Mouse (Mus musculus) adrenal gland, postnatal 36 days (tissue): ENCODE data around the gene Hnrnpul1. TPM values are rescaled to one million over a fixed set of nuclear protein-coding genes. Genes with fewer than 3 reads are reported as not detected.

Experiments used
- DNase-seq, 2 experiments: peaks; one replicate each; pipeline ENCODE4 v3.0.0; 2021; ENCODE audit warnings: mixed read lengths in 1 of 2
- total RNA-seq, 2 experiments: library from RNA; stranded (reverse); gene quantifications; 2 replicates each; pipeline ENCODE4 v1.2.3; 2021

The Hnrnpul1 gene
- total RNA-seq, 2 experiments from 2014 or later: 102 to 113 TPM

DNA sequence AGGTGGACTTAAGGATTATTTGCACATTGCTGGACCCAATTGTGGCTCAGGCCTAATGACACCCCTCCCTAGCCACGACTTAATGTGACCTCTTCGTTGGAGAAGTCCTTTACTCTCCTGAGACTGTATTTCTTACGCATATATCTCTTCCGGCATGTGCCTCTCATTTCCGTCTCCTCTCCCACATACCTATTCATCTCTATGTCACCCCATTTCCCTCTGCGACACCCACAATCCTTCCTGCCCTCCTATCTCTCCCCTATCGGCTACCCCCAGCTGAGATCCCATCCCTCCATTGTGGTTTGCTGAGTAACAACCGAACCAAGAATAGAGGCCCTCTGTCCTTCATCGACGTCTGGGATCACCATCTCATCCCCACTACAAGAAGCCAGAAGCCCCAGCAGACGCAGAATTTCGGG lies 64.9 kb downstream of the Hnrnpul1 start:
- no peak for DNase-seq

DNA sequence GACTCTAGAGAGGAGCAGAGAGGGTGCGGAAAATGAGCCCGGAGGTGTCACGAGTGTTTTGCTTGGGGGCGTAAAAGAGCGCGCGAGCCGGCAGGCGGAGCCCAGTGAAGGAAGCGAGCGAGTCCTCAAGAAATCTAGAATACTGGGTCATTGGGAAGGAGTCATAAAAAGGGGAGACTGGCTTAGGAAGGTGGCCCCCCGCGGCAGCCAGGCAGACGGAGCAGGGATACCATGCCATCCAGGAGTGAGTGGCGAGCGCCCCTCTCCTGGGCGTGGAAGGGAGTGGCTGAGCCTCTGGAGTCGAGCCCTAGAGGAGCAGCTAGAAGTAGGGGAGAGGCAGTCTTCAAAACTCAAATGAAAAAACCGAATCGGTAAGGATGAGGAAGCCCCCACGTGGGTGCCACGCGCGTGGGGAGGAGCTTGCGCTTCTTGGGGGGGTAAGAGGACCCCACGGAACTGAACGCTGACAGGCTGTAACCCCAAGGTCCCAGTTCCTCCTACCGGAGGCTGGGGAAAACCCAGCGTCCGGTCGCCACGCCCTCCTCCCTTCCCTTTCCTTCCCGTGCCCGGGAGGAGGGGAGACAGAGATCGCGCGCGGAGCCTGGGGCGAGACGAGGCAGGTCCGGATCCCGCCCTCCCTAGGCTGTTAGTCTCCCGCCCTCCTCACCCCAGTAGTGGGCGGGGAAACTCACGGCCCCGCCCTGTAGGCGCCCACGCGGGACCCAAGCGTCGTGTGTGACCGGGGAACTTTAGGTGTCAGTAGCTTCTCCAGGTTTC lies 65.6 kb downstream of the Hnrnpul1 start:
- peak; percentile 84 to 88 for DNase-seq

DNA sequence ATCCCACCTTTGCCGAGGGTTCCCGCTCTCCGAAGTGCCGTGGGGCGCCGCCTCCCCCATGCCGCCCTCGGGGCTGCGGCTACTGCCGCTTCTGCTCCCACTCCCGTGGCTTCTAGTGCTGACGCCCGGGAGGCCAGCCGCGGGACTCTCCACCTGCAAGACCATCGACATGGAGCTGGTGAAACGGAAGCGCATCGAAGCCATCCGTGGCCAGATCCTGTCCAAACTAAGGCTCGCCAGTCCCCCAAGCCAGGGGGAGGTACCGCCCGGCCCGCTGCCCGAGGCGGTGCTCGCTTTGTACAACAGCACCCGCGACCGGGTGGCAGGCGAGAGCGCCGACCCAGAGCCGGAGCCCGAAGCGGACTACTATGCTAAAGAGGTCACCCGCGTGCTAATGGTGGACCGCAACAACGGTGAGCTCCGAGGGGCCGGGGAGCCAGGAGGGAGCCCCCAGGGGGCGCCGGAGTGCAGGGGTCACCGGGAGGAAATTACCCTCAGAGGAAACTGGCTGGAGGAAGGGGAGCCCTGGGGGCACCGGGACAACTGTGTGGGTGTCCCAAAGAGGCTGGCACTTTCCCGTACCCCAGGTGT lies 66.7 kb downstream of the Hnrnpul1 start:
- DNase-seq: peak; percentile 63 to 77

DNA sequence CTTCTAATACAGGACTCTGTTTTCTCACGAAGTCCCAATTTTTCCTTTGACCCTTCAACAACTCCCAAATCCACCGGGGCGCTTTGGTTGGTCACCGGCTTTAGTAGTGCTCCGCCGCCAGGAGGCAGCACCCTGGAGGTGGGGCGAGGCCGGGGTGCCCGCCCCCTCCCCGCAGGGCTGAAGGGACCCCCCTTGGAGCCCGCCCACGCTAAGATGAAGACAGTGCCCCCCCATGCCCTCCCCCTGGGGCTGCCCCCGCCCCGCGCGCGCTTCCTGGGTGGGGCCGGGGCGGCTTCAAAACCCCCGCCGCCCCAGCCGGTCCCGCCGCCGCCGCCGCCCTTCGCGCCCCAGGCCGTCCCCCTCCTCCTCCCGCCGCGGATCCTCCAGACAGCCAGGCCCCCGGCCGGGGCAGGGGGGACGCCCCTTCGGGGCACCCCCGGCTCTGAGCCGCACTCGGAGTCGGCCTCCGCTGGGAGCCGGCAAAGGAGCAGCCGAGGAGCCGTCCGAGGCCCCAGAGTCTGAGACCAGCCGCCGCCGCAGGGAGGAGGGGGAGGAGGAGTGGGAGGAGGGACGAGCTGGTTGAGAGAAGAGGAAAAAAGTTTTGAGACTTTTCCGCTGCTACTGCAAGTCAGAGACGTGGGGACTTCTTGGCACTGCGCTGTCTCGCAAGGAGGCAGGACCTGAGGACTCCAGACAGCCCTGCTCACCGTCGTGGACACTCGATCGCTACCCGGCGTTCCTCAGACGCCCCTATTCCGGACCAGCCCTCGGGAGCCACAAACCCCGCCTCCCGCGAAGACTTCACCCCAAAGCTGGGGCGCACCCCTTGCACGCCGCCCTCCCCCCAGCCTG lies 67.7 kb downstream of the Hnrnpul1 start, which contains the start of gene Tgfb1:
Gene Tgfb1, plus strand, starts transcription at position 323 of the 852 bp plus-strand sequence.
- peak; percentile 85 to 91 for DNase-seq

DNA sequence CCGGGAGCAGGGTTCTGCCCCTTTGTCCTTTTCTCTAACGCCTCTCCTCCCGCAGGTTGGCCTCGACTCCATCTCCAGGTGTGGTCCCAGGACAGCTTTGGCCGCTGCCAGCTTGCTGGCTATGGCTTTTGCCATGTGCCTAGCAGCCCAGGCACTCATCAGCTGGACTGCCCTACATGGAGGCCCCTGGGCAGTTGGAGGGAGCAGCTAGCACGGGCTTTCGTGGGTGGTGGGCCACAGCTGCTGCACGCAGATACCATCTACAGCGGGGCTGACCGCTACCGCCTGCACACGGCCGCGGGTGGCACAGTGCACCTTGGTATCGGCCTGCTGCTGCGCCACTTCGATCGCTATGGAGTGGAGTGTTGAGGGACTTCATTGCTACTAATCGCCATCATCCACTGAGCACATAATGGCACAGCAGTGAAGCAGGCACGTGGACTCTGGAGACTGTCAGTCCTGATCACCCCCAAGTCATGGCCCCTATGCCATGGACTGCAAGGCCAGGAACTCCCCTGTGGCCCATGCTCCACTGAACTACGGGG lies 68.6 kb downstream of the Hnrnpul1 start:
- no peak for DNase-seq

DNA sequence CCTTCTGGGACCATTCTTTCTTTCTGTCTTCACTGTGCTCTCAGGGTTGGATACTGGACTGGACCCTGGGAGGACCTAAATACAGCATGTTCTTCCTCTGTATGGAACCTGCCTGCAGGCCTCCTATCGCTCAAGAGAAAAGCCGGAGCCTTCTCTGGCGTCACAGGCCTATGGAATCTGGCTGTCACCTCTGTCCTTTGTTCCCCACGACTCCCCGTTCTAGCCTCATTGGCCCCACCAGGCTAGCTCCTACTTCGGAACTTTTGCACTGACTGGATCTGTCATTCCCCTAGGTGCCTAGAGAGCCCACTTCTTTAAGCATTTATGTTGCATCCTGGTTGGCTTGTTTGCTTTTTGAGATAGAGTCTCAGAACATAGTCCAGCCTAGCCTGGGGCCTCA lies 69.9 kb downstream of the Hnrnpul1 start:
- no peak for DNase-seq

DNA sequence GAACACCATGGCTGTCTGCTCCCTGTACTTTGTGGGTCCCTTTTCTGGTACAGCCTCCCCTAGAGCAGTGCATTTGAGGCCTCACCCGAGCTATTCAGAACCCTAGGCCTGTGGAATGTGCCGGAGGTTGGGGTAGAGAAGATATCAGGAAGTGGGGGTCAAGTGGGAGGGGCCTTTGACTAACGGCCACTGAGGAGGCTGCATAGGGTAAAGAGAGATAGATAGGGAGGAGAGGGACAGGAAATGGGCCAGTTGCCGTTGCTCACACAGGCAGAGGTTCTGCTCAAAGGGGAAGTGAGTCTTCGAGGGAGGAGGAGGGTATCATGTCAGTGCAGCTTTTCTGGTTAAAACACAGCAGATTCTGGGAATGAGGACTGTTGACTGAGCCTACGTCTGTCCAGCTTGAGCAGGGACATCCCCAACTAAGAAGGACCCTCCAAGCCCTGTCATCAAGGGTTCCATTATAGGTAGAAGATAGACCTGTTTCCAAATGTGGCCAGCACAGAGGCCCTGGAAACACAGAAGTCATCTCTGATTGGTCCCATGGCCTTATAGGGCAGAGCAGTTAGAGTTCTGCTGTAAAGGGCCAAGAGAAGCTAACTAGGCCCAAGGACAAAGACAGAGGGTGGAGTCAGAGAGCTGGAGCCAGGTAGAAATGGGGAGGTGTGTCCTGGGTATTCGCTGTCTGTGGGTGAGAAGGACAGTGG lies 70.9 kb downstream of the Hnrnpul1 start:
- no peak for DNase-seq

DNA sequence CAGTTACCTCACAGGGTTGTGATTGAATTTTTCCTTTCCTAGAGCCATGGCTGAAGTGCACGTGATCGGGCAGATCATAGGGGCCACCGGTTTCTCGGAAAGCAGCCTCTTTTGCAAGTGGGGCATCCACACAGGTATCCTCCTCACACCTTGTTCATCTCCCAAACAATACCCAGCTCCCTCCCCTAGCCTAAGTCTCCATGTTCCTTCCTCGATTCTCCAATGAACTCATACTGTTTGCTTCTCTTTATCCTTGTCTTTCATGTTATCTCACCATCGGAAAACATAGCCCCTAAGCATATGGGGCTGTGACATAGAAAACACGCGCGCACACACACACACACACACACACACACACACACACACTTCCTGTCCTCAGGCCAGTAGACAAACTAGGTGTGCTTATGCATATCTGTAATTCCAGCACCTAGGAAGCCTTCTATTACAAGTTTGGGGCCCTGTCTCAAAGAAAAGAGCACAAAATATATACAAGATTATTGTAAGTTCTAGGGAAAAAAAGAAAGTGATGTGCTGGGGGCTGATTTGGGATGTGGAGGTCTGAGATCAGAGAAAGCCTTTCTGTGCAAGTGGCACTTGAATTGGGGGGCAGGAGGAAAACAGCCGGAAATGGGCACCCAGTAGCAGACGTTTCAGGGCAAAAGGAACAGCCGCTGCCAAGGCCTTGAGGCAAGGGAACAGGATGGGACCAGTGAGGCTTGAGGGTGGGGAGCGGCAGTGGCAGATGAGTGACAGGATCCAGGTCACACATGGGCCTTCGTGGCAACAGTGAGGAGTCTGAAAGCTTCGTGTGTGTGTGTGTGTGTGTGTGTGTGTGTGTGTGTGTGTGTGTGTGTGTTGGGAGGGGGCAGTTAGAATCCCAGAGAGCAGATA lies 73.0 kb downstream of the Hnrnpul1 start:
- DNase-seq: no peak

DNA sequence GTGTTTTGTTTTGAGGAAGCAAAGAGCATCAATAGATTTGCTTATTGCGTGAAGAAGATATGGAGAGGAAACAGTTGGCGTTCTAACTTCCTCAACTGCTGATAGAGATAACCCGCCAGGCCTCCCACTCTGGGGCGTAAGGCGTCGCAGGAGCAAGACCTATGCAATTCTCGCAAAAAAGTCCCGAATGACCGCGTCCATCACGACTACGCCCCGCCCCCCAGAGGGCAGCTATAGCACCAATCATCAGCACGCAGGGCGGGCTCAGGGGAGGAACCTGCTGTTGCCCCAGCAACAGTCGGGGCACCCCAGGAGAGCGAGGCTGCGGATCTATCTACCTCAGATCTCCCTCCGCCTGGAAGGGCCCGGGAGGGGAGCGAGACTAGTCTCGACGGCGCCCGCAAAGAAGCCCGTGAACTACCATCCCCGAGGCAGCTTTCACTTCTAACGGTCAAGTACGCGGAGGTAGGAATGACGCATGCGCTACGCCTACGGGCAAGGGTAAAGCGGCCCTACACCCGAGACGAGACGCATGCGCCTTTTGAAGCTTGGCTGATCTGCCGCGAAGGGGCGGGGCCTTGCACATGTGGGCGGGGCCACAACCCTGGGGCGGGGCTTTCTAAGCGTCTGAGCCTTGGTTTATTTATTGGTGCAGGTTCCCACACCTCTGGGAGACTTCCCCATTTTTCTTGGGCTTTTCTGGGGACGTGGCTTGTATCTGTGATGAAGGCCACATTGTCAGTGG lies 73.9 kb downstream of the Hnrnpul1 start, which contains the start of gene B9d2:
Gene B9d2, plus strand, starts transcription at position 267 of the 745 bp plus-strand sequence.
- peak; percentile 96 to 98 for DNase-seq

DNA sequence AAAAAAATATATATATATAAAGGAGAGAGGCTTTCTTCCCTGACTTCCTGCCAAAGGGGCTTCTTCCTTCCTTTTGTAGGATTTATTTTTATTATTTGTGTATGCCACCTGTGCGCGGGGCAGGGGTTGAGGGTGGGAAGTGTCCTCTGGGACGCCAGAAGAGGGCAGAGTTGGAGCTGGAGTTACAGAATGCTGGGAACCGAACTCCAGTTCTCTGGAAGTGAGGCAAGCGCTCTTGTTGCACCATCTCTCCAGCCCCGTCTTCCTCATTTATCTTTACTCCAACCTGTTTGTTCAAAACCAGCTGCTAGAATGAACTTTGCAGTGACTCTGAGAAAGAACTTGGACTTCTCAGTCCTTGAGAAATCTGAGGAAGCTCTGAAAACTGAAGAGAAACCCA lies 74.6 kb downstream of the Hnrnpul1 start:
- no peak for DNase-seq

DNA sequence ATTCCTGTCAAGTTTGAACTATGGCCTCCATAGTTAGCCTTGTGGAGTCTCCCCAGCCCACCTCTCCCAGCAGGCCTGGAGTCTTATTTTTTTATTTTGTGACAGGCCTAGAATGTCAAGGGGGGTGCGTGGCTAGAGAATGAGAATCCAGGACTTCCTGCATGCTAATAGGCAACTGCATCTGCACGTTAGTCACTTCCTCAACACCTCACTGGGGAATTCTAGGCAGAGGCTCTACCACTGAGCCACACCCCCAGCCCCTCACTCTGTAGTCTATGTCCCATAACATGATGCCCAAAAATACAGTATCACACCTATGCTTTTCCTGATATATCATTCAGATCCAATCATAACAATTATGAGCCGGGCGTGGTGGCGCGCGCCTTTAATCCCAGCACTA lies 77.5 kb downstream of the Hnrnpul1 start:
- DNase-seq: no peak

DNA sequence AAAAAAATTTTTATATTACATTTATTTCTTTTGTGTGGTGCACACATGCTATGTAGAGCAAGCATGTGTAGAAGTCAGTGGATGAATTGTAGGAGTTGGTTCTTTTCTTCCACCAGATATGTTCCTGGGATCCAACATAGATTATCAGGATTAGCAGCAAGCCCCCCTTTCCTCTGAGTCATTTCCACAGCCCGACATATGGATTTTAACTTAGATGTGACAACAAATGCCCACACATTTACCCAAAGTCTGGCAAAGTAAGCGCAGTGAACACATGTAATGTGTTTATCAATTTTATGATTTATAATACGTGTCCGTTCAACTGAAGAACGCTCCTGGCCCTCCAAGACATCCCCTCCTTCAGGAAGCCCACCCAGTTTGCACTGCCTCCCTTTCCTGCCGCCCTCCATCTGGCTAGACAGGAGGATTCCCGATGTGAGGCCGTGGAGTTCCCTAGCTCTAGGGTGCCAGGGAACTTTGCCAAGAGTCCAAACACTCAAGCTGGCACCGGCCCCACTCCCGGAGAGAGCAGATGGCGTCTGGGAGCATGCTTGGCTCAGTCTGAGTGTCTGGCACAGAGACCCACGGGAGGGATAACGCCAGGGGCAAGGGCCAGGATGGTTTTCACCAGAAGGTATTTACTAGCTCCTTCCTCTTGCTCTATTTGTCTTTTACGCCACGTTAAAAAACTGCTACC lies 78.3 kb downstream of the Hnrnpul1 start:
- peak; percentile 78 to 83 for DNase-seq

DNA sequence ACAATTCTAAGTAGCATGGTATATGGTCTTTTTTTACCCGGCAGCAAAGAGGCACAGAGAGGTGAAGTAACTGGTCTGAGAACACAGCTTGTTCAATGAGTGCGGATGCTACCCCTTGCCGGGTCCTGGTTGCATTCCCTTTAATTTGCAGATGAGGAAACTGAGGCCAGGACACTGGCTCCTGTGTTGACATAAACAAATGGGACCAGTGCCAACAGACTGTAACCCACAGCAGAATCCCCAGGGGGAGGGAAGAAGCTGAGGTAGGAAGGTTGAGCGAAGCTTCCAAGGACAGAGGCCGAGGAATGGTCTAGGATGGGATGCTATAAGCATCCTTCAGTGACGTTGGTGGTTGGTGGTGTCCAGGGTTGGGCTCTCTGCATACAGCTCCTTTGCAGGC lies 79.2 kb downstream of the Hnrnpul1 start:
- DNase-seq: no peak

DNA sequence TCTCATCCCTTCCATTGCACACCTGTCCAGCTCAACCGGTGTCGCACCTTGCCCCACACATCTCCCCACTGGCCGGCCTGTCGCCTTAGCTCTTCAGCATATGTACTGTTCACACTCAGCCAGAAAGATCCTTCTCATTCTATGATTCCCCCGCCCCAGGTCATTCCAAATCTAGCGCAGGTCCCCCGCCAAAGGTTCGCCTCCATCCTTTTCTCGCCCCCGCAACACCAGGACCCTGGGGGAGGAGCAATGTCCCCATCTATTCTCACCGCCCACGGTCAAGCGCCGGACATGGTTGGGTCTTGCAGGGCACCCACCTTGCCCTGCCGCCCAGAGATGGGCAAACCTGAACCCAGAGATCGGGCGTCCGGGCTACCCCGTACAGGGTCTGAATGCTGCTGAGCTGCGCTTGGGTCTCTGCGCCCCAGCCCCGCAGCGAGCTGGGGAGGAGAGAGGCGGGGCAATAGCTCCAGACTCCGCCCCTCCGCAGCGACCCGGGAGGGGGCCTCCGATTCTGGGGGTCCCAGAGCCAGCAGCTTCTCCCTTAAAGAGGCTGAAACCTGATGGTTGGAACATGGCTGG lies 79.7 kb downstream of the Hnrnpul1 start, which contains the start of gene Tmem91:
Gene Tmem91, minus strand, starts transcription at position 448 of the 582 bp plus-strand sequence.
- no peak for DNase-seq

DNA sequence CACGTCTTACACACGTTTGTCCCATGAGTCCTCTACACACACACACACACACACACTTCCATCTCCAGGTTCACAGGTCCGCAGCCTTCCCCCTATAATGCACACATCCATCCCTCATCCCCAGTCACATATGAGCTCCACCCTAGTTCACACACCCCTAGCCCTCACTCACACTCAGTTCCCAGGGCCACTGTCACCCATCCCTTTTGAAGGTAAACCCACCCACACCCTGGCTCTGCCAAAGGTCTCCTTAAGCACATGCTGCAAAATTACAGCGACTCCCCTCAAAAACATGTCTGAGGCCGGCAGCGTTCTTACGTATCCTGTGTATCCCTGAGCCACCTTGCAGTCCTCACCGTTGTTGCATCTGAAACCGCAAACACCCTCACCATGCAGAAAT lies 80.3 kb downstream of the Hnrnpul1 start:
- DNase-seq: no peak

DNA sequence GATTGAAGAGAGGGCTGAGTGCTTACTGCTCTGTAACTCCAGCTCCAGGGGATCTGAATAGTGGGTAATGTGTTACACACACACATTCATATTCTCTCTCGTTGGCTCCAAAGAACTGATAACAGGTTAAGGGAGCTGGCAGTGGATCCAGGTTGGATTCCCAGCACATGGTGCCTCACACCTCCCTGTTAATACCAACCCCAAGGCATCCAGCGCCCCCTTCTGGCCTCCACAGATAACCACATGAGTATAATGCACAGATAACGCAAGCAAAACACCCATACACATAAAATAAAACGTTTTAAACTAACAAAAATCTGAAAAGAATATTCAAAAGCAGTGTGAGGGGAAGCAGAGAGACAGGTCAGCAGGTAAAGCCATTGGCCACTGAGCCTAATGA lies 82.1 kb downstream of the Hnrnpul1 start:
- DNase-seq: no peak

DNA sequence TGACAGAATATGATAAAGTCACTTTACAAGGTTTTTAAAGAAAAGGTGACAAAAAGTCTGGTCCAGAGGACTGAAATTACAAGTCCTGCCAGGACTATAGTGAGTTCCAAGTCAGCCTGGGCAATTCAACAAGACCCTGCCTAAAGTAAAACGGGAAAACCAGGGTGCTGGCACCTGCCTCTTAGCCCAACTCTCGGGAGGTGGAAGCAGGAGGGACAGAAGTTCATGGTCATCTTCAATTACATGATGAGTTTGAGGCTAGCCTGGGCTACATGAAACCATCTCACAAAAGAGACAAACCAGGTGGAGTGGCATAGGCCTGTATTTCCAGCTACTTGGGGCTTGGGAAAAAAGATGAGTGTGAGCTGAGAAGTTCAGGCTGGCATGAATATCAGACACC lies 82.9 kb downstream of the Hnrnpul1 start:
- no peak for DNase-seq
